Mouse (Mus musculus) erythroid progenitor cell, adult 5-6 weeks (primary cell): Measurements from ENCODE around the gene RPS10-NUDT3. TPM values are rescaled to one million over a fixed set of nuclear protein-coding genes. Genes with fewer than 3 reads are reported as not detected.
A peak's percentile ranks its signal among the peaks of the same experiment; 100 is the strongest.
"Not testable (repeated sequence)": the region's sequence is repeated elsewhere in the genome, so short reads cannot be mapped to it uniquely, and the experiment has no call there.

Experiments
- ATAC-seq: replicated peaks from 2 replicates; pipeline ENCODE4 v1.8.0; 2016; ENCODE audit warnings: moderate number of reproducible peaks, mild to moderate bottlenecking, moderate TSS enrichment, inconsistent platforms; ENCODE audit not compliant: poor library complexity, low FRiP score, severe bottlenecking
- total RNA-seq, 2 experiments: library from RNA; stranded (forward) in 1 of 2; stranded (reverse) in 1 of 2; fragments of 150-400 nt in 1 of 2; fragments of 186-747, 209-891 nt in 1 of 2; gene quantifications; 2 replicates each; pipeline versions ENCODE4 v1.2.3 to v1.2.4; 2015 to 2017; ENCODE audit warnings: low replicate concordance in 2 of 2

The RPS10-NUDT3 gene
- total RNA-seq, 2 experiments from 2014 or later, result not detected

DNA sequence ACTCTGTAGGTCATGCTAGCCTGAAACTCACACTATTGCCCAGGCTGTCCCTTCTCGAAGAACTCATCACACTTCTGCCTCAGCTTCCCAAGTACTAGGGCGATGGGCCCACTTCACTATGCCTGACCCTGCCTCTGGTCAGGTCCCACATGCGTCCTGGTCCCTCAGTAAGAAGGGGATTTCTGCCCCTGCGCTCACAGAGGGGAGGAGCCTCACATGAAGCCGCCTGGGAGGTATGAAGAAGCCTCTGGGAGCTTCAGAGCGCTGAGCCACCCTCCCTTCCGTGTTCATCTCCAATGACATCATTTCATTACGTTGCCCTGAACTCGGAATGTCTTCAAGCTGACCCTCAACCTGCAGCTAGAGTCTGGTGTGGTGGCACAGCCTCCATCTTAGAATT, 8.7 kb upstream of the RPS10-NUDT3 start:
- no peak for ATAC-seq

GRCm38 (mm10) chr17:27643101-27643500, 8.1 kb upstream of the RPS10-NUDT3 start:
- no peak for ATAC-seq

- no peak for ATAC-seq
Measured at GRCm38 (mm10) chr17:27642491-27643062, 7.6 kb upstream of the RPS10-NUDT3 start.

DNA sequence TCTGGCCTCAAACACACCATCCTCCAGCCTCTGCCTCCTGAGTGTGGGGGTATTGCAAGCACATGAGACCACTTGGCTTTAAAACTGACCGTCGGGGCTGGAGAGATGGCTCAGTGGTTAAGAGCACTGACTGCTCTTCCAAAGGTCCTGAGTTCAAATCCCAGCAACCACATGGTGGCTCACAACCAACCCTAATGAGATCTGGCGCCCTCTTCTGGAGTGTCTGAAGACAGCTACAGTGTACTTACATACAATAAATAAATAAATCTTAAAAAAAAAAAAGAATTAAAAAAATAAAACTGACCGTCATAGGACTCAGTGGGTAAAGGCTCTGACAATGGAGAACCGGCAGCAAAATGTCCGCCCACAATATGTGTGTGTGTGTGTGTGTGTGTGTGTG, 4.8 kb upstream of the RPS10-NUDT3 start:
- ATAC-seq, result not testable (repeated sequence)

- no peak for ATAC-seq
Measured at GRCm38 (mm10) chr17:27638921-27639332, 3.9 kb upstream of the RPS10-NUDT3 start.

GRCm38 (mm10) chr17:27637333-27637732, 2.3 kb upstream of the RPS10-NUDT3 start:
- no peak for ATAC-seq

DNA sequence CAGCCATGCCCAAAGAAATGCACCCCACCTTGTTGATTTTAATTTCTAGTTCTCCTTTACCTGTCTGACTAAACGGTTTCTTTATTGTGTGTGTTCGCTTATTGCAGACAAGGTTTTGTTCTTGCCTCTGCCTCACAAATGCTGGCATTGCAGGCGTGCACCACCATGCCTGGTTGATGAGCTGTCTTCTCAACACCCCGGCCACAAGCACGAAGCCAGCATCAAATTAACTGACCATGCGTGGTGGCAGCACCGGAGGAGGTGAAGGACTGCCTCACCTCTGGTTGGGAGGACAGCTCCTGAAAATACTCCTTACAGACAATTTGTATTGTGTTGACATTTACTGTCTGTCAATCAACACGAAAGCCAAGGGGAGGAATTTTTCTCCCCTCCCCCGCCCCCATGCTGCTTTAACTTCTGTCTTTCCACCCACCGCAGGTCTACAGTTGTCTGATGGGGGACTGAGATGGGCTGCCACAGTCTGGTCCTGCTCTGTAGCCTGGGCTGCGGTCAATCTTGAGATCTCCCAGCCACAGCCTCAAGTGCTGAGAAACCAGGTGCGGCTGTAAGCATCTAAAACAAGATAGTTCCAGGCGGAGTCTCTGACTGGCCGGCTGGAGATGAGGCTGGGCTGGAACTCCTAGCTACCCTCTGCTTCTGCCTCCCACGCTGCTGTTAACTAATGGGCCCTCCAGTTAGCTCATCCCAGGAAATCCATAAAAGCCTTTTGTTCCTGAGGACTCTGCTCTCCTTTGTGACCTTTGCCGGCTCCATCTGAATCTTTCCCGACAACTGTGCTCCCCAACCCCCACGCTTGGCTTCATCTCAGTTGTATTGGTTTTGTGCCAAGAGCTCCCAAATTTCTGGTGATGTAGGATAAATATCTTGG, 1.4 kb upstream of the RPS10-NUDT3 start, which contains the start of gene Rps10:
Gene Rps10, minus strand, starts transcription at position 538 of the 889 bp plus-strand sequence.
- no peak for ATAC-seq

DNA sequence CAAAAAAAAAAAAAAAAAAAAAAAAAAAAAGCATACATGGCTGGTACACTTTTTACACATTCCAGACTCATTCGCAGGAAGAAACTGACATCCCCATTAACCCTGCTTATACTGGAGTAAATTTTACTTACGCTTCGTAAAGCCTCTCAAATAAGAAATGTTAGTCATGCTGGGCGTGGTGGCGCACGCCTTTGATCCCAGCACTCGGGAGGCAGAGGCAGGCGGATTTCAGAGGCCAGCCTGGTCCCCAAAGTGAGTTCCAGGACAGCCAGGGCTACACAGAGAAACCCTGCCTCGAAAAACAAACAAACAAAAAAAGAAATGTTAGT, 517 bp upstream of the RPS10-NUDT3 start:
- not testable (repeated sequence) for ATAC-seq

- ATAC-seq, result peak; percentile 71
Measured at GRCm38 (mm10) chr17:27629249-27630020, 5.6 kb downstream of the RPS10-NUDT3 start.

GRCm38 (mm10) chr17:27628376-27628775, 6.6 kb downstream of the RPS10-NUDT3 start:
- no peak for ATAC-seq

DNA sequence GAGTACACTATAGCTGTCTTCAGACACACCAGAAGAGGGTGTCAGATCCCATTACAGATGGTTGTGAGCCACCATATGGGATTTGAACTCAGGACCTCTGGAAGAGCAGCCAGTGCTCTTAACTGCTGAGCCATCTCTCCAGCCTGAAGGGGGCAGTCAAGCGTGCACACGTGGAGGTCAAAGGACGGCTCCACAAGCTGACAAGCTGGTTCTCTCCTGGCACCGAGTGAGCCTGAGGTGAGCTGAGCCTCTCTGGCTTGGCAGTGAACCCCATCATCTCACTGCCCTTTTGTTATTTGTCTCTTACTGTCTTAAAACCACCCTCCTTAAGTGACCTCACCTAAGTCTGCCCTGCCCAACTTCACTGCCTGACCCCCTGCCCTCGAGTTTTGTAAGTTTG, 7.6 kb downstream of the RPS10-NUDT3 start:
- no peak for ATAC-seq

DNA sequence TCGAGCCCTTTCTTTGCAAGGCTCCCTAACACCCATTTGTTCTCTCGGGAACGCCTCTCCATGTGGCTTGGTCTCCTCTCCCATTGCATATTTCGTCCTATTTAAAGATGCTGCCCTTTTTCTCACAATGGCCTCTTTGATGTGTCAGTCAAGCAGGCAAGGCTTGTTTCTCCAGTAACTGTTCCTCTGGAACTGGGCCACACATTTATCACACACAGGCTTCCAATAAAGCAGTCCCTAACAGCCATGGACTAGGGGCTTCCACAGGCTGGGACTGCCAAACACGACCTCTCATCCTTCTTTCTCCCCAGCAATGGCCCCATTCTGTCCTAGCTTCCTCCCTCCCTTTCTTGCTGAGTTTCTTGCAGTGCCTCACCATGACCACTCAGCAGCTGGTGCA, 8.3 kb downstream of the RPS10-NUDT3 start:
- ATAC-seq, result no peak

DNA sequence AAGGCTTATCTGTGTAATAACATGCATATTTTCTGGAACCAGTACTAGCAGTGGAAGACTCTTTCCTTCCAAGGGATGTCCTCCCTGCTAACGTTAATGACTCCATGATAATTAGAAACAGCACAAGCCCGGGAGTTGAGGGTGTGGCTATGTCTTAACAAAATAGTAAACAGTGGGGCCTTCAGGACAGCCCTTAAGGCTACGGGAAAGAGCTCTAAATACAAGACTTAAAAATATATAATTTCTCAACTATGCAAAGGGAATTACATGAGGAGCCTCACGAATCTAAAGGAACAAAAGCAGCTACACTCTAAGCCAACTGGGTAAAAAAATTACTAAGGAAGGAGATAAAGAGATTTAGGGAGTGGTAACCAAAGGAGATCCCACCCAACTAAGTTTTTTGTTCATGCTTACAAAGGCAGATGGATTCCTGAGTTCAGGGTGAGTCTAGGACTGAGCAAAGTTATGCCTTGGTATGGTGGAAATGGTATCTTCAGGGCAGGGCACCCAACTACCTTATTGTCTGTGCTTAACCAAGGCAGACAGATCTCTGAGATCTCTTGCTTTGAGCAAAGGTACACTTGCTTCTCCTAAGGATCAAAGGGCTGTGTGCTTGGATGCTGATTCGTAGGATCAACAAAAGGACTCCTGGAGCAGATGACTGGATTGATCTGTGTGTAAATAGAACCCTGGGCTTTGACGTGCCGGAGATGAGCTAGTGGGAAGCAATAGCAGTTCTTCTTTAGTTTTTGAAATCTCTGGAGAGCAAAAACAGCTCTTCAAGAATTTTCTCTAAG, 9.4 kb downstream of the RPS10-NUDT3 start:
- ATAC-seq, result no peak

- peak; percentile 85 for ATAC-seq
Measured at GRCm38 (mm10) chr17:27623360-27624326, 11.4 kb downstream of the RPS10-NUDT3 start, which contains the start of gene Nudt3. TSS of gene Nudt3 (minus strand) at chr17:27623495.

GRCm38 (mm10) chr17:27622611-27623359, 12.2 kb downstream of the RPS10-NUDT3 start:
- ATAC-seq, result peak; percentile 83

DNA sequence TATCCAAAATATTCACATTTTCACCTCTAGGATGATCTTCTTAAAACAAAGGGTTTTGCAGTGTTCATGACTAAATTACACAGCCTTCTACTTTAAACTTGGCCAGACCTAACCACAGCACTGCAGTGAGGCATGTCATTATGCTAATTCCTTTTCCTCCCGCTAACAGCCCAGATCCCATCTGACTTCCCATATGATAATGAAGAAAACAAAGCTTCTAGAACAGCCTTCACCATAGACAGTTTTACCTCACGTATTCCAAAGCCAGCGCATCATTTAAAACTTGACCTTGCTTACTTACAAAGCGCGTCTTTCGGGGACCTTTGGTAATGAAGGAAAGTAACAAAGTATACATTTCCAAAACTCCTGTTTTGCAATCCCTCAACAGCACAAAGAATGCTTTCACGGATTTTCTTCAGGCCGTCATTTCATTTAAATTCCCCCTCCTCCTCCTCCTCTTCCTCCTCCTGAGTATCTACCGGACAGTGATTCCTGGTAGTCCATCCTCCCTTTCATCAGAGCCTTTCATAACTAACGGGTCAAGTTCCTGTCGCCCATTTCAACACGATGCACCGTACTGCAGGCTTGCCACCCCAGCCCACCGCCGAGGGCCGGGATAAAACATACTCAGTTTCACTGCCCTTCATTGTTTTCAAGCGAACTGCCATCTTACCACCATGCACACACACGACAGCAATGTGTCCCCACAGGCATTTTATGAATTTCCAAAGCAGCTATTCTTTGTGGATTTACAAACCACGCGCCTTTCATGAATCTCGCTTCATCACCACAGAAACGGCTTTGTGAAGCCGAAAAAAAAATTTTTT, 13.1 kb downstream of the RPS10-NUDT3 start:
- no peak for ATAC-seq

GRCm38 (mm10) chr17:27621161-27621560, 13.9 kb downstream of the RPS10-NUDT3 start:
- ATAC-seq, result no peak
